Mouse (Mus musculus): ENCODE data around the gene Gna14.

DNA sequence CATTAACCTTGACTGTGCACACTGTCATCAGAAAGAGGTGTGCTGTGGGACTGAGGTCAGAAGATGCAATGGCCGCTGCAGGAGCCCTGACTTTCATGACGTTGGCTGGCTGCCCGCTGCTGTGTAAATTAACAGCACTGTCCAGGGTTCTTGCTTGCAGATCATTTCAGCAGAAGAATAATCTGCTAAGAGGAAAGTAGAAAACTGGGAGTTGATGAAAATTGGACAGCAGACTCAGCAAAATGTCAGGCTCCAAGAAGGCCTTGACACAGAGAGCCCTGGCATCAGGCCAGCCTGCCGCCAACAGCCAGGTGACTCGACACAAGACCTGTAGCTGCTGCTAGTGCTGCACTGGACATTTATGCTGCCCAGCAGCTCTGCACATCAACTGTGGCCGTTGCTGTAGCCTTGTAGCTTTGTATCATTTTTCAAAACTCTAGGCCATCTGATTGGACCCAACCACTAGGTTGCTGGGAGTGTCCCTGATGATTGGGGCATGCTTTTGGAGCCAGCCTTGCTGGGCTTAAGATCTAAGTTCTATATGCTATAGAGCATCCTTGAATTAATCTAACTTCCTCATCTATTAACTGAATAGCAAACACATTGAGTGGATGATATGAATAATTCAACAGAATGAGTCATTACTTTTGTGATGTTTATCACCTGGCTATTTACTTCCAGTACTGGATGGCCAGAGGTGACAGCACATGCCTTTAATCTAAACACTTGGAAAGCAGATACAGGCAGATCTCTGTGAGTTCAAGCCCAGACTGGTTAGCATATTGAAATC lies 12.5 kb downstream of the Gna14 start:
- TF ChIP-seq CTCF (IDR thresholded peaks at IDR 0.05; ENCODE audit: low read depth, low read length) = no peak
- no peak for TF ChIP-seq POLR2A (IDR thresholded peaks at IDR 0.05; ENCODE audit: extremely low read depth, insufficient read depth, low read length)
